Mouse (Mus musculus) thymus, adult 2 months (tissue): ENCODE measurements around the gene Adat1.

Experiments used
- CTCF ChIP-seq: fragments of 200-500 bp; IDR thresholded peaks from 2 replicates; pipeline ENCODE4 v1.5.1; 2012; ENCODE audit warnings: mild to moderate bottlenecking, control low read depth, low read length, moderate library complexity, borderline replicate concordance; ENCODE audit not compliant: control insufficient read depth, poor library complexity, insufficient read depth; ENCODE audit errors: extremely low read depth
- POLR2A ChIP-seq: fragments of 200-500 bp; IDR thresholded peaks from 2 replicates; pipeline ENCODE4 v1.6.1; 2012; ENCODE audit warnings: mild to moderate bottlenecking, low read length, control low read depth, moderate library complexity; ENCODE audit not compliant: control insufficient read depth, poor library complexity, insufficient read depth; ENCODE audit errors: extremely low read depth

DNA sequence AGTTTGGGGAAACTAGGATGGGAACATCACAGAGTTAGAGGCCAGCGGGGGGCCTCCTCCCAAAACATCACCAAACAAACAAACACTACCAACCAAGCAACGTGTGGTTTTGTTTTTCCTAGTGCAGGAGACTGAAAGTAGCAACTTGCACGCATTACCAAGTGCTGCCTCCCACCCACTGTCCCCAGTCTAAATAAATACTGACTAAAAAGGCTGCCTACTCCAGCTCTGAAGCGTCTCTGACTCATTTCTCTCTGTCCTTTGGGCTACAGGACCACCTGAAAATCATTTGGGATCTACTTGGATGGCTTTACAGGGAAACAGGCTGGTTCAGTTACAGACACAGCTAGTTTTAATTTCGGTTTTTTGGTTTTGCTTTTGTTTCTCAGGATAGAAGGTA is 27.8 kb downstream of the Adat1 start:
- no peak for TF ChIP-seq POLR2A
- no peak for TF ChIP-seq CTCF
